Mouse (Mus musculus) intestine, embryonic 15.5 days (tissue): ENCODE results near the gene Wdsub1. TPM values are rescaled to one million over a fixed set of nuclear protein-coding genes. Genes with fewer than 3 reads are reported as not detected.

Experiments used
- ATAC-seq: fragments of 200-750 bp; cut with Nextera tagmentation; 2 replicates; pipeline ENCODE4 v1.8.0; 2017; ENCODE audit warnings: moderate TSS enrichment, moderate library complexity
- H3K27ac ChIP-seq: fragments of 300-500 bp; sonication (generic); 2 replicates; pipeline ENCODE4 v1.5.1; 2015; ENCODE audit warnings: mild to moderate bottlenecking, inconsistent platforms
- H3K27me3 ChIP-seq: fragments of 300-500 bp; sonication (generic); replicated peaks from 2 replicates; pipeline ENCODE4 v1.6.1; 2015; ENCODE audit warnings: inconsistent platforms
- H3K36me3 ChIP-seq: fragments of 300-500 bp; sonication (generic); 2 replicates; pipeline ENCODE4 v1.6.1; 2015; ENCODE audit warnings: inconsistent platforms
- H3K4me1 ChIP-seq: fragments of 300-500 bp; sonication (generic); replicated peaks from 2 replicates; pipeline ENCODE4 v1.6.1; 2015; ENCODE audit warnings: inconsistent platforms
- H3K4me2 ChIP-seq: fragments of 300-500 bp; sonication (generic); replicated peaks from 2 replicates; pipeline ENCODE4 v1.6.1; 2015; ENCODE audit warnings: mild to moderate bottlenecking, inconsistent platforms
- H3K4me3 ChIP-seq: fragments of 300-500 bp; sonication (generic); replicated peaks from 2 replicates; pipeline ENCODE4 v1.5.1; 2015; ENCODE audit warnings: inconsistent platforms
- H3K9ac ChIP-seq: fragments of 300-500 bp; sonication (generic); 2 replicates; pipeline ENCODE4 v1.6.1; 2015; ENCODE audit warnings: inconsistent platforms
- H3K9me3 ChIP-seq: fragments of 300-500 bp; sonication (generic); 2 replicates; pipeline ENCODE4 v1.6.1; 2016; ENCODE audit warnings: inconsistent platforms
- WGBS: fragments of 180-500 bp; shearing (Covaris S2); methylation state at CpG from one replicate; pipeline ENCODE4 v1.1.7; 2015; 5-methylcytosine and 5-hydroxymethylcytosine counted together
- polyA plus RNA-seq: library from polyadenylated mRNA; unstranded; fragments of >200 nt; fragmentation: Nextera tagmentation; extraction: Ambion mirVana; gene quantifications from 2 replicates; pipeline ENCODE4 v1.2.1, GENCODE M21; 2015

Wdsub1 gene
- 33.3 and 33.9 TPM in 2 replicates for polyA plus RNA-seq

DNA sequence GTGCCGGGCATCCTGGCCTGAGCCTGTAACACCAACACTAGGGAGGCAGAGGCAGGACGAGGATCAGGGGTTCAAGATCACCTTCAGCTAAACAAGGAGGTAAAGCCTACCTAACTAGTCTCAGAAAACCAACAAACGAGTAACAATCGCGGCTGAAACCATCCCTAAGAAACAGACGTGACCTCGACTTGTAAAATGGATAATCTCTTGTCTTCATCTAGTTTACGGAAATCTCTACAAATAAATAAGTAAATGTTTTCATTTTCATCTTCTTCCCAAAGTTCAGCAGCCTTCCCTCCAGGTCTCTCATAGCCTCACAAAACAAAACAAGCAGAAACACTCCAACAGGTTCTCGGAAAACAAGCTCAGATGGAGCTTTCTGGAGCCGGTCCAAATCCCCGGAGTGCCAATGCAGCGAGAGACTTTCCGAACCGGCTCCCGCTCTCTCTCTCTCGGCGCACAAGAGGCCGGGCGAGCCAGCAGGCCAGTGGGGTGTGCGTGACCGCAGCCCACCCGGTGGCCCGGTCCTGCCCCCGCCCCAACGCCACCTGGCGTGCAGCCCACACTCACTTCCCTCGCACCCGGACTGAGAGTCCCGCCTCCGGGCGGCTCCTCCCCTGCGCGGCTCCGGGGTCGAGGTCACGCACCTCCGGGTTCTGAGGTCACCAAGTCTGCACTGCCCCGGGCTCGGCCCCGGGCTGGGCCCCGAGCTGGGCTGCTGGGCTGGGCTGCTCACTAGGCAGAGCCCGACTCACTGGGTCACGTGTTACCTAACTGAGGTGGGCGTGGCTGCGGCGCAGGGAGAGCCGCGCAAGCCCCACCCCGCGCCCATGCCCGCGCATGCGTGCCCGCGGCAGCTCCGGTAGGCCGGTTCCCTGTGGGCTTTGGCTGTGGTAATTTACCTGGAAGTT lies at the start of gene Wdsub1:
Gene Wdsub1, minus strand, starts transcription at position 761 of the 911 bp plus-strand sequence.
- WGBS = 4% methylated on average over 57 of the region's 57 CpGs
- H3K27ac ChIP-seq = peak within 1 kb of the TSS; percentile 59; the same call in 1 of the 2 replicates
- peak; percentile 98 for ATAC-seq
- H3K9me3 ChIP-seq = no peaks in the 10 kb centered on the region
- no peaks in the 10 kb centered on the region for H3K4me1 ChIP-seq
- no peaks in the 10 kb centered on the region for H3K27me3 ChIP-seq
- H3K36me3 ChIP-seq = no peaks in the 10 kb centered on the region
- peak within 1 kb of the TSS; percentile 71 for H3K9ac ChIP-seq
- peak within 1 kb of the TSS; percentile 56 for H3K4me2 ChIP-seq
- peak within 1 kb of the TSS; percentile 70 for H3K4me3 ChIP-seq

DNA sequence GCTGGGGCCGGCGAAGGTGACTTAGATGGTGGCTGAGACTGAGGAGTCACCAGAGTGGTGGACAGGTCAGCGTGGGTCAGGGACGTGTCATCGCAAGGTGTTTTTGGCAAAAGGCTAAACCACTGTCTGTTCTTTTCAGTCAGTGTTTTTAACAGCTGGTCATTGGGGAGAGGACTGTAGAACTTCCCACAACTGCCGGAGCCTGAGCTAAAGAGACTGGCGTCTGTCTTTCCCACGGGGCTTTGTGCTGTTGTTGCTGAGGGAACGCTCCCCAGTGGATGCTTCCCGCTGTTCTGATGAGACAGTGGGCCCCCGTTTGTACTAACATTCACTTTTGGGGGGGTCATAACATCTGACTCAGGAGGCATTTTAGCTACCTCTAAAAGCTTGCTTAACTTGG lies 31.2 kb upstream of the Wdsub1 start:
- no peaks in the 10 kb centered on the region for H3K9me3 ChIP-seq
- no peak overlapping the region for H3K4me3 ChIP-seq
- no peak overlapping the region for H3K27ac ChIP-seq
- H3K27me3 ChIP-seq = no peaks in the 10 kb centered on the region
- no peak overlapping the region for H3K9ac ChIP-seq
- H3K4me2 ChIP-seq = no peak overlapping the region
- no peaks in the 10 kb centered on the region for H3K4me1 ChIP-seq
- 91% methylated on average over 11 of the region's 11 CpGs for WGBS
- H3K36me3 ChIP-seq = peaks cover 29% of the 10 kb centered on the region
- no peak for ATAC-seq

DNA sequence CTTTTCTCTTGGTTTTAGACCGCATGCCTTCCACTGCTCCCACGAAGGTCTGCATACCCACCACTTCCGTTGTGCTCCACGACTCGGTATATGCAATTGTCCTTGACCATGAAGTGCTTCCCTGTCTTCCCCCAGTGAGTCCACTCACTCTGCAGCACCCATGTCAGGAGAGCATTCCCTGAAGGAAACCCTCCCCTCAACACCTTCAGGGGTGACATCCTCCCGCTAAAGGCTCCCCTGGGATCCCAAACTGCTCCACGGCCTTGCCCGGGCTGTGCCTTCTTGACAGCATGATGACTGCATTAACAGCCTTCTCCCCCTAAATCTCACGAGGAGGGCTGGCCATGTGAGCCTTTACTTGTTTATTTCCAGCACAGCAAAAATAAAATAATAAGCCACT lies 25.7 kb upstream of the Wdsub1 start:
- Histone ChIP-seq H3K9me3 (no peaks in the 10 kb centered on the region), H3K36me3 (peaks cover 19% of the 10 kb centered on the region), H3K9ac (no peak overlapping the region), H3K27me3 (no peaks in the 10 kb centered on the region), H3K4me1 (no peaks in the 10 kb centered on the region), H3K4me3 (no peak overlapping the region), H3K4me2 (no peak overlapping the region), H3K27ac (no peak overlapping the region)
- 84% methylated on average over 9 of the region's 9 CpGs for WGBS
- ATAC-seq = no peak

DNA sequence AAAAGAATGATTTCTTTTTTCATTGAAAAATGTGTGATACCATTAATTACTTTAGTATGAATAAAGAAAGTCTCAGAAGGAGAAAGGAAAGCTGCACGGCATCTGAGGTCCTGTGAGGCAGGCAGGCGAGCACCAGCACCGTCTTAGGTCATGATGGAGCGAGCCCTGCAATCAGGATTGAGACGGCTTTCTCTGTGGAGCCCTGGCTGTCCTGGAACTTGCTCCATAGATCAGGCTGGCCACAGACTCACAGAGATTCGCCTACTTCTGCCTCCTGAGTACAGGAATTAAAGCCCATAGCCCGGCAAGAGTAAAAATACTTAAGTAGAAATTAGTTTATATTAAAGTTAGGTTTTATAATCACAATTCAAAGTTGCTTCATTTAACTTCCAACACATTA lies 21.6 kb upstream of the Wdsub1 start:
- H3K27ac ChIP-seq = no peak overlapping the region
- peaks cover 26% of the 10 kb centered on the region; the same call in 1 of the 2 replicates for H3K36me3 ChIP-seq
- H3K27me3 ChIP-seq = no peaks in the 10 kb centered on the region
- no peaks in the 10 kb centered on the region for H3K9me3 ChIP-seq
- WGBS = 85% methylated on average over 7 of the region's 7 CpGs
- no peak overlapping the region for H3K4me2 ChIP-seq
- H3K4me3 ChIP-seq = no peak overlapping the region
- no peak for ATAC-seq
- no peaks in the 10 kb centered on the region for H3K4me1 ChIP-seq
- no peak overlapping the region for H3K9ac ChIP-seq

DNA sequence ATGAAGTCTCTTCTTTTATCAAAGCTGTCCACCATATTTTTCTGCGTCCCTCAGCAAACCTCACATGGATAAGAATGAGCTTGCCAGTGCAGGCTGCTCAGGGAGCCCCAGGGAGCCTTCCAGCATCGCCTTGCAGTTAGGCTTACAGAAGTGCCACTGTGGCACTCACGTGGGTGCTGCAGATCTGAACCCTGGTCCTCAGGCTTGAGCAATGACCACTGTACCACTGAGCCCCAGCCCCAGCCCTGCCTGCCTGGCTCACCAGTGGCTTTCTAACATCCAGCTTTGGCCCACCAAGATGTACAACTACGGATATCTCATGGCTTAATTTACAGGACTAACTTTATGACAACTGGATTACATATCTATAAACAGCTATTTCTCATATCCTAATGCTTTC lies 16.3 kb upstream of the Wdsub1 start:
- no peak overlapping the region for H3K9ac ChIP-seq
- WGBS = 90% methylated on average over 4 of the region's 4 CpGs
- 0 out of 2 replicates have a peak, but pooled peaks cover 4% of the 10 kb centered on the region for H3K4me1 ChIP-seq
- H3K36me3 ChIP-seq = peaks cover 18% of the 10 kb centered on the region; the same call in 1 of the 2 replicates
- no peak overlapping the region for H3K27ac ChIP-seq
- no peak for ATAC-seq
- H3K4me2 ChIP-seq = no peak overlapping the region
- no peak overlapping the region for H3K4me3 ChIP-seq
- no peaks in the 10 kb centered on the region for H3K9me3 ChIP-seq
- H3K27me3 ChIP-seq = no peaks in the 10 kb centered on the region

DNA sequence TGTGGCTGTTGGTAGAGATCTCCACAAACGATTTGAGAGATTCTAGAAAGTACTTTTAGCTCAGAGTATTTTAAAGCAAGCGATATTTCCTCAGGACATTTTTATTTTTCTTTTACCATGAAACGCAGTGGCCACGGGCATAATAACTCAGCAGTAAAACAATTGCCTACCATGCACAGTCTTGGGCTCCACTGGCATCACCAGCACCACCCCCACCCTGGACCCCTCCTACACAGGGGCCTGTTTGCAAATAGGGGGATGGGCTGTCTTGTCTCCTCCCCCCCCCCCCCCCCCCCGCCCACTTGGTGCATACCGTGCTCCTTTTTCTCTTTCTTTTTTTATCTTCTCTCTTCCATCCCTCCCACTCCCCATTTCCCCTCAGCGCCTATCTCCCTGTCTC lies 15.7 kb upstream of the Wdsub1 start:
- H3K9ac ChIP-seq = no peak overlapping the region
- H3K4me1 ChIP-seq = 0 out of 2 replicates have a peak, but pooled peaks cover 4% of the 10 kb centered on the region
- peaks cover 15% of the 10 kb centered on the region; the same call in 1 of the 2 replicates for H3K36me3 ChIP-seq
- H3K9me3 ChIP-seq = no peaks in the 10 kb centered on the region
- no peaks in the 10 kb centered on the region for H3K27me3 ChIP-seq
- H3K27ac ChIP-seq = no peak overlapping the region
- no peak overlapping the region for H3K4me3 ChIP-seq
- WGBS = 80% methylated on average over 6 of the region's 7 CpGs
- no peak for ATAC-seq
- no peak overlapping the region for H3K4me2 ChIP-seq

DNA sequence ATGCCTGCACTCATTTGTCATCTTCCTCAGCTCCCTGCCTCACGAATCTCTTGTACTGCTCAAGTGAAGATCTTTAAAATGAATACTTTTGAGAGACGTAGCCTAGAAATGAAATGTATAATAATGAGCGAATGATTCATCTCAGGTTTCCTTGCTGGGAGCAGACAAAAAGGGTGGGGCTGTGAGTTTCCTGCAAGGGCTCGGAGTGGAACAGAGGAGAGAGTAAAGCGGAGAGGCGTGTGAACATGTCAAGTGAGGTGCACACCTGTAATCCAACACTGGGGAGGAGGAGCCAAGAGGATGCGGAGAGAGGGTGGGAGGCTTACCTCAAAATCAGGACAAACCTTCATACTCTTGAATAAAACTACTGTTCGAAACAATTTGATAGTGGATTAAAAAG lies 14.4 kb upstream of the Wdsub1 start:
- Histone ChIP-seq H3K36me3 (0 out of 2 replicates have a peak, but pooled peaks cover 13% of the 10 kb centered on the region), H3K4me2 (no peak overlapping the region), H3K4me3 (no peak overlapping the region), H3K9ac (no peak overlapping the region), H3K27me3 (no peaks in the 10 kb centered on the region), H3K4me1 (0 out of 2 replicates have a peak, but pooled peaks cover 4% of the 10 kb centered on the region), H3K9me3 (no peaks in the 10 kb centered on the region), H3K27ac (no peak overlapping the region)
- 43% methylated on average over 8 of the region's 8 CpGs for WGBS
- peak; percentile 86 for ATAC-seq

DNA sequence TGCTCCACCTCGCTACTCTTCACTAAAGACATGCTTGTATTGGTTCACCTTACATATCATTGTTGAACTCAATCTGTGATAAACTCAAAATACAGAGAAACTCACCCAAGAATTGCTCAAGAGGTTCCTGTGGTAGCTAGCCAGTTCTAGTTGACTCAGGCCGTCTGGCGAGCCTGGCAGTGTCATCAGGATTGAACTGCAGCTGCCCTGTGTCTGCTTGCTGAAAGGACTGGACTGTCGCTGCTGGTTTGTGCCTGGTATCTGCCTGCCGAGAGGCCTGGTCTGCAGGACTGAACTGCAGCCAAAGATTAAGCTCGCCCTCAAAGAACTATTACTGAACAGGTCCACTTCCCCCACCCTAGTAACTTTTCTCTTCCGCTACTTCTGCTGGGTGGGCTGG lies 14.0 kb upstream of the Wdsub1 start:
- Histone ChIP-seq H3K4me1 (0 out of 2 replicates have a peak, but pooled peaks cover 4% of the 10 kb centered on the region), H3K27me3 (no peaks in the 10 kb centered on the region), H3K27ac (no peak overlapping the region), H3K4me2 (no peak overlapping the region), H3K9me3 (no peaks in the 10 kb centered on the region), H3K4me3 (no peak overlapping the region), H3K36me3 (0 out of 2 replicates have a peak, but pooled peaks cover 10% of the 10 kb centered on the region), H3K9ac (no peak overlapping the region)
- ATAC-seq = peak; percentile 55
- 48% methylated on average over 7 of the region's 7 CpGs for WGBS

DNA sequence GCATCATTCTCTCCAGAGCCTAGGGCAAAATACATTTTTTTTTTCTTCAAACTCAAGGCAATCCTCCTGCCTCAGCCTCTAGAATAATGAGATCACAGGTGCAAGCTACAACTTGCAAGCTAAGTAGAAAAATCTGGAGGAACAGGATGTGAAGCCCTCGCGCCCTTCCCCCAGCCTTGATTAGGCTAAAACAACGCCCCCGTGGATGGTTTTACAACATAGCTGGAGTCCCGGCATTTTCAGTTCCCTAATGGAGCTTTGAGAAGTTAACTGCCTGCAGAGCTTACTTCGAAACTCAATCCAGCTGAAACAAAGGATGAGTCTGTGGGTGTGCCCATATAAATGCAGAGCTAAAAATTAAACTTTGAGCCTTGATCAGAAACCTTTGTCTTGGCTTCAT lies 7.3 kb upstream of the Wdsub1 start:
- no peak overlapping the region for H3K4me3 ChIP-seq
- no peaks in the 10 kb centered on the region for H3K9me3 ChIP-seq
- WGBS = 76% methylated on average over 6 of the region's 6 CpGs
- H3K36me3 ChIP-seq = no peaks in the 10 kb centered on the region
- H3K27me3 ChIP-seq = no peaks in the 10 kb centered on the region
- no peaks in the 10 kb centered on the region for H3K4me1 ChIP-seq
- no peak for ATAC-seq
- no peak overlapping the region for H3K4me2 ChIP-seq
- H3K27ac ChIP-seq = no peak overlapping the region
- H3K9ac ChIP-seq = no peak overlapping the region

DNA sequence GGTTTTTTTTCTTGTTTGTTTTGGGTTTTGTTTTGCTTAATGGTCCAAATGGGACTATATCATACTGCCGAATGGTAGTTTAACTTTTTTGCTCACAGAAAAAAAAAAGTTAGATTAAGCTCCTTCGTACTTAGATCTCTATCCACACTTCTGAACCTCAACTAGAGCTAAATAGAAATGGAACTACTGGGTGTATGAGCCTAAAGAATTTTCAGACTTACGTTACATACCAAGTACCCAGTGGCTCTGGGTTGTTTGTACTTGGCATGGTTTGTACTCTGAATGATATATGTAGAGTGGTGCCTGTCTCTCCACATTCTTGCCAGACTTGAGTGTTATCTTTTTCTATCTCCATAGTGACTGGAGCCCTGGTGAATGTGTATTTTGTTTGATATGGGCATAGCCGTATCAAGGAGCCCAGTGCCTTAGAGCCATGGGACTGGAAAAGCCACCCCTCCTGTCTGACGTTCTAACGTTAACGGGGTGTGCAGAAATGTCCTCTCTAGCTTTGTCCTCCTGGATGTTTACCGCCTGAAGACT lies 421 bp upstream of the Wdsub1 start:
- no peak overlapping the region for H3K27ac ChIP-seq
- no peaks in the 10 kb centered on the region for H3K4me1 ChIP-seq
- peak overlapping the region; percentile 56 for H3K4me2 ChIP-seq
- WGBS = 56% methylated on average over 8 of the region's 8 CpGs
- no peaks in the 10 kb centered on the region for H3K36me3 ChIP-seq
- peak overlapping the region; percentile 70 for H3K4me3 ChIP-seq
- no peaks in the 10 kb centered on the region for H3K27me3 ChIP-seq
- no peaks in the 10 kb centered on the region for H3K9me3 ChIP-seq
- H3K9ac ChIP-seq = 0 out of 2 replicates have a peak overlapping the region, but pooled peaks have one; percentile 71
- ATAC-seq = peak; percentile 24

DNA sequence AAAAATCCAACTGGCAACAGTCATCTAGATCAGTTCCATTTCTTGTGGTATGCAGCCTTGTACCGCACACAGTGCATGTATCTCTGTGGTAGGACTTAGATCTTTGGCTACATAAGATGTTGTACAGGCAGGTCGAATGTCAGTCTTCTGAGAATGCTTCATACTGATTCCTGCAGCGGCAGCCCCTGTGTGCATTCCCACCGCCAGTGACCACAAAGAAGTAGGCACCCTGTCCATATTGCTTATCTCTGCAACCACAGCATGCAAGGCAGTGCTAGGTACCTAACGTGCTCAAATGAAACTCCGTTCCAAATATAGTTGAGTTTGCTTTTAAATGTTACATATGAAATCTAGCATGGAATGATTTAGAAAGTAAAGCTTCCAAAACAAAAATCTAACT lies 987 bp downstream of the Wdsub1 start:
- no peak for ATAC-seq
- H3K27me3 ChIP-seq = no peaks in the 10 kb centered on the region
- H3K4me3 ChIP-seq = peak overlapping the region; percentile 70
- peak overlapping the region; percentile 32; the same call in 1 of the 2 replicates for H3K27ac ChIP-seq
- 0 out of 2 replicates have a peak overlapping the region, but pooled peaks have one; percentile 71 for H3K9ac ChIP-seq
- H3K4me2 ChIP-seq = peak overlapping the region; percentile 56
- 69% methylated on average over 6 of the region's 6 CpGs for WGBS
- H3K4me1 ChIP-seq = no peaks in the 10 kb centered on the region
- H3K36me3 ChIP-seq = no peaks in the 10 kb centered on the region
- H3K9me3 ChIP-seq = no peaks in the 10 kb centered on the region

DNA sequence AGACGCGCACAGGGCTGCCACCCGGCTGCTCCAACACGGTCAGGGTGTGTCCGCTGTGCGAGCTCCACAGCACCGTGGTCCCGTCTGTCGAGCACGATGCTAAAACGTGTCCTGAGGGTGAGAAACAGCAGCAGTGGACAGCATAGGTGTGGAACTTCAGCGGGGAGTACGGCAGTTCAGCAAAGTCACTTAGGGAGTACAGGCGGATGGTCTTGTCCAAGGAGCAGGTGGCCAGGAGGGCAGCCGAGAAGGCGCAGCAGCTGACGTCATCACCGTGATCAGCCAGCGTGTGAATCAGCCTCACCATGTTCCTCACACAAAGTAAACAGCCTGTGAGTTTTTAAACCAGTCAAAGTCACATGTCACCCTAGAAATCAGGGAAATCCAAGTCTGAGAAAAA lies 4.2 kb downstream of the Wdsub1 start:
- H3K9me3 ChIP-seq = no peaks in the 10 kb centered on the region
- H3K27ac ChIP-seq = no peak overlapping the region
- no peaks in the 10 kb centered on the region for H3K36me3 ChIP-seq
- H3K4me2 ChIP-seq = no peak overlapping the region
- no peak overlapping the region for H3K4me3 ChIP-seq
- WGBS = 74% methylated on average over 19 of the region's 19 CpGs
- H3K27me3 ChIP-seq = no peaks in the 10 kb centered on the region
- no peak overlapping the region for H3K9ac ChIP-seq
- ATAC-seq = no peak
- H3K4me1 ChIP-seq = no peaks in the 10 kb centered on the region
